Mouse (Mus musculus): ENCODE measurements around the gene Gm45713. TPM values are rescaled to one million over a fixed set of nuclear protein-coding genes. Genes with fewer than 3 reads are reported as not detected.
"Not testable (repeated sequence)": the region's sequence is repeated elsewhere in the genome, so short reads cannot be mapped to it uniquely, and the experiment has no call there.

The Gm45713 gene
- total RNA-seq, 2 experiments from 2014 or later, result not detected

DNA sequence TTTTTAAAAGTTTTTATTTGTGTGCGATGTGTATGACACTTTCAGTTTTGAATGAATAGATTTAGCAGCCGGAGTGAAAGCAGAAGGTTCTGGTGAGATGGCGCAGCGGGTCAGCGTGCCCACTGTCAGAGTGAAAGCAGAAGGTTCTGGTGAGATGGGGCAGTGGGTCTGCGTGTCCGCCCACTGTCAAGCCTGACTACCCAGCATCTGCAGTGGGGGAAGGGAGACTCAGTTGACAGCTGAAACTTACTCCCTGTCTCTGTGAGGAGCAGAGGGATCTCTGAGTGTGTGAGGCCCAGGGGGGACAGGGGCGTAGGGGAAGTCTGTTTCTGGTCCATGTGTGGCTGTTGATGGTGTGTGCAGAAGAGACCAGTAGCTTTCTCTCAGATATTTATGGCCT lies 18.5 kb downstream of the Gm45713 start:
- Histone ChIP-seq H3K27ac (no peak overlapping the region), H3K4me3 (no peak overlapping the region)
- intact Hi-C loops (cut with DNase I), result no loop called here
- no peak for TF ChIP-seq CTCF (IDR thresholded peaks at IDR 0.05)
- DNase-seq (ENCODE audit: extremely low spot score in 1 of 2, low spot score in 2 of 2), result no peak

- Histone ChIP-seq H3K27ac (no peak overlapping the region), H3K4me3 (no peak overlapping the region)
- intact Hi-C loops (cut with DNase I), result no loop called here
- TF ChIP-seq CTCF (IDR thresholded peaks at IDR 0.05), result no peak
- no peak for DNase-seq (ENCODE audit: extremely low spot score in 1 of 2, low spot score in 2 of 2)
Measured at GRCm38 (mm10) chr7:45113476-45113875, 22.6 kb downstream of the Gm45713 start.

DNA sequence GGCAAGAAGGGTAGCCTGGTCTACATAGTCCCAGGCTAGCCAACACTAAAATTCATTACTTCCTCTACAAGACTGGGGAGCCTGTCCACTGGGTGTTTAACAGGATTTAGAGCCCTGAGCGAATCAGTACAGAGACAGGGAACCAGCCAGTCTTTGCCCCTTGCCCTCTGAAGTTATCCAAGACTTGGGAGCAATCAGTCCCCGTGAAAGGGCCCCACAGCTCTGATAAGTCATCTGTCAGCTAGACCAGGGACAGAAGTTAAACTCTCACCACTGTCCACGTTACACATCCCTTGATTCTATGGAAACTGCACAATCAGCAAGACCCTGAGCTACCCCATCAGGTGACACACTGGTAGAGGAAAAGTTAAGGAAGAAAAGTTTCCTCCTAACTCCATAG lies 23.5 kb downstream of the Gm45713 start:
- intact Hi-C loops (cut with DNase I), result no loop called here
- DNase-seq (ENCODE audit: extremely low spot score in 1 of 2, low spot score in 2 of 2), result no peak
- Histone ChIP-seq H3K4me3 (no peak overlapping the region), H3K27ac (no peak overlapping the region)
- no peak for TF ChIP-seq CTCF (IDR thresholded peaks at IDR 0.05)

GRCm38 (mm10) chr7:45111940-45112339 lies 24.1 kb downstream of the Gm45713 start:
- no peak for TF ChIP-seq CTCF (IDR thresholded peaks at IDR 0.05)
- Histone ChIP-seq H3K27ac (no peak overlapping the region), H3K4me3 (no peak overlapping the region)
- intact Hi-C loops (cut with DNase I), result no loop called here
- no peak for DNase-seq (ENCODE audit: extremely low spot score in 1 of 2, low spot score in 2 of 2)

DNA sequence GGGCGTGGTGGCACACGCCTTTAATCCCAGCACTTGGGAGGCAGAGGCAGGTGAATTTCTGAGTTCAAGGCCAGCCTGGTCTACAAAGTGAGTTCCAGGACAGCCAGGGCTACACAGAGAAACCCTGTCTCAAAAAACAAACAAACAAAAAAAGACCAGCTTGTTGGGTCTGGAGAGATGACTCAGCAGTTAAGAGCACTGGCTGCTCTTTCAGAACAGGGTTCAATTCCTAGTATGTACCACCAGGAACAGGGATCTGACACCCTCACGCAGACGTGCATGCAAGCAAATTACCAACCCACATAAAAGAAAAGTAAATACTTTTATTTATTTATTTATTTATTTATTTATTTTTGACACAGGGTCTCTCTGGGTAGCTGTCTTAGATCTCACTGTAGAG lies 25.9 kb downstream of the Gm45713 start:
- H3K4me3 ChIP-seq; H3K27ac ChIP-seq; DNase-seq (ENCODE audit: extremely low spot score in 1 of 2, low spot score in 2 of 2); intact Hi-C loops (cut with DNase I): not testable (repeated sequence)

GRCm38 (mm10) chr7:45107052-45107645 lies 28.9 kb downstream of the Gm45713 start:
- H3K4me3 ChIP-seq, result no peak overlapping the region

GRCm38 (mm10) chr7:45106441-45106840 lies 29.6 kb downstream of the Gm45713 start:
- TF ChIP-seq CTCF (IDR thresholded peaks at IDR 0.05), result no peak
- DNase-seq (ENCODE audit: extremely low spot score in 1 of 2, low spot score in 2 of 2), result no peak
- H3K4me3 ChIP-seq, result no peak overlapping the region
- intact Hi-C loops (cut with DNase I), result no loop called here
- H3K27ac ChIP-seq, result no peak overlapping the region

More at GRCm38 (mm10) chr7:45107052-45107645, 28.9 kb downstream of the Gm45713 start:
- TF ChIP-seq CTCF (IDR thresholded peaks at IDR 0.05), result no peak
- intact Hi-C loops (cut with DNase I), result no loop called here
- no peak for DNase-seq (ENCODE audit: extremely low spot score in 1 of 2, low spot score in 2 of 2)
- H3K27ac ChIP-seq, result no peak overlapping the region

GRCm38 (mm10) chr7:45105491-45105890 lies 30.5 kb downstream of the Gm45713 start:
- no peak overlapping the region for H3K4me3 ChIP-seq
- no peak overlapping the region for H3K27ac ChIP-seq
- intact Hi-C loops (cut with DNase I), result no loop called here
- no peak for DNase-seq (ENCODE audit: extremely low spot score in 1 of 2, low spot score in 2 of 2)
- TF ChIP-seq CTCF (IDR thresholded peaks at IDR 0.05), result no peak

GRCm38 (mm10) chr7:45104941-45105340 lies 31.1 kb downstream of the Gm45713 start:
- DNase-seq (ENCODE audit: extremely low spot score in 1 of 2, low spot score in 2 of 2), result no peak
- TF ChIP-seq CTCF (IDR thresholded peaks at IDR 0.05), result no peak
- Histone ChIP-seq H3K27ac (no peak overlapping the region), H3K4me3 (no peak overlapping the region)
- intact Hi-C loops (cut with DNase I), result no loop called here

DNA sequence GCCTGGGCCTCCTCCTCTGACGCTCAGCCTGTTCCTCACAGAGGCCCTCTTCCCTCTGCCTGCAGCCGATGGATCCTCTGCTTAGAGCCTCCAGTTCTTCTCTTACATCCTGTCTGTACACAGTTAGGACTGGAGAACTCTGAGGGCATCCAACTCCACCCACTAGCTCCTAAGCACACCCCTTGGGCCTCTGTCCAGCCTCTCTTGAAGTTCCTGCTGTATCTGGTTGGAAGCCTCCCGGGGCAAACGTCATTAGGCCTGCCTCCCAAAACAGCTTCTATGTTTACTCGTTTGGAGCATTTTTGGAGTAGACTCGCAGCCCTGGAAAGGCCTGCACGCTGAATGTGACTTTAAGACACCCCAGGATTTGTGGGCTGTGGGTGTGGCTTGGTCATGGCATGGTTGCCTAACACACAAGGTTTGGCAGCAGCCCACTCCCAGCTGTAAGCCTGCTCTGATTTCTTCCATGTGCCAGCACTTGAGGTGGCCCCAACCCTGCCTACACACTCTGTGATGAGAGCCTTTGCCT lies 32.3 kb downstream of the Gm45713 start, which contains the start of gene Fcgrt:
Fcgrt (minus strand) TSS at position 200 of the 529 bp plus-strand sequence.
- intact Hi-C loops (cut with DNase I), result no loop called here
- Histone ChIP-seq H3K4me3 (peak within 1 kb of the TSS; percentile 39), H3K27ac (peak within 1 kb of the TSS; percentile 54; the same call in 1 of the 2 replicates)
- DNase-seq (ENCODE audit: extremely low spot score in 1 of 2, low spot score in 2 of 2), result peak; percentile 25 to 46
- TF ChIP-seq CTCF (IDR thresholded peaks at IDR 0.05), result no peak

- intact Hi-C loops (cut with DNase I), result no loop called here
- H3K4me3 ChIP-seq, result peak overlapping the region; percentile 39
- no peak for DNase-seq (ENCODE audit: extremely low spot score in 1 of 2, low spot score in 2 of 2)
- H3K27ac ChIP-seq, result peak overlapping the region; percentile 54; the same call in 1 of the 2 replicates
- TF ChIP-seq CTCF (IDR thresholded peaks at IDR 0.05), result no peak
Measured at GRCm38 (mm10) chr7:45102940-45103585, 33.0 kb downstream of the Gm45713 start.

DNA sequence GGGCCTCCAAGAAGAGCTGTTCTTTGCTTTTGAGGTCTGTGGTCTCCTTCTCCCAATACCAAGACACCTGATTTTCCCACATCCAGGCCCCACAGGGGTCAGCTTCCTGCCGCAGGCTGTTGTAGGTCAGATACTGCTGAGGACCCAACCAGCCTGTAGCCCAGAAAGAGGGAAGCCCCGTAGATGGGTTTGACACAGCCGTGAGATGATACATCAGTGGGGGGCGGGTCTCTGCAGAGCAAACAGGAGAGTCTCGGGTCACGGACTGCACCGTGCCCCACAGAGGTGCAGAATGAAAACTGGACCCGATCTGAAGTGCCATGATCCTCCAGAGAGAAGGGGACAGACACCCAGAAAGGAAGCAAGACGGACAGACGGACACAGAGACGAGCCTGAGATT lies 33.6 kb downstream of the Gm45713 start:
- Histone ChIP-seq H3K4me3 (peak overlapping the region; percentile 39), H3K27ac (no peak overlapping the region)
- intact Hi-C loops (cut with DNase I), result no loop called here
- TF ChIP-seq CTCF (IDR thresholded peaks at IDR 0.05), result no peak
- DNase-seq (ENCODE audit: extremely low spot score in 1 of 2, low spot score in 2 of 2), result no peak

All from left cerebral cortex, adult 2 months (tissue).